Mouse (Mus musculus): ENCODE data around the gene Lamtor2.

- no peak for TF ChIP-seq CTCF (IDR thresholded peaks at IDR 0.05; ENCODE audit: control insufficient read depth, insufficient read depth, low read length)
- TF ChIP-seq POLR2A (IDR thresholded peaks at IDR 0.05; ENCODE audit: borderline replicate concordance, control insufficient read depth, low read depth, low read length), result no peak
These were observed 39.2 kb downstream of the Lamtor2 start for GRCm38 (mm10) chr3:88513546-88514115.
